Mouse (Mus musculus) neural tube, embryonic 11.5 days (tissue): ENCODE results near the gene Crybb1. TPM values are rescaled to one million over a fixed set of nuclear protein-coding genes. Genes with fewer than 3 reads are reported as not detected.

Experiments
- ATAC-seq: fragments of 200-750 bp; cut with Nextera tagmentation; 2 replicates; pipeline ENCODE4 v1.8.0; 2017; ENCODE audit warnings: moderate number of reproducible peaks, mild to moderate bottlenecking, moderate TSS enrichment, moderate library complexity; ENCODE audit not compliant: insufficient read depth, low FRiP score, low TSS enrichment
- DNase-seq: peaks from one replicate; pipeline ENCODE4 v3.0.0-alpha.2; 2015; ENCODE audit warnings: low spot score
- H3K27ac ChIP-seq: fragments of 300-500 bp; sonication (generic); 2 replicates; pipeline ENCODE4 v1.5.1; 2014; ENCODE audit warnings: low read depth, mild to moderate bottlenecking, low read length
- H3K27me3 ChIP-seq: fragments of 300-500 bp; sonication (generic); 2 replicates; pipeline ENCODE4 v1.6.1; 2014; ENCODE audit warnings: mild to moderate bottlenecking, low read length, mixed read lengths; ENCODE audit not compliant: control insufficient read depth, insufficient read depth
- H3K36me3 ChIP-seq: fragments of 300-500 bp; sonication (generic); 2 replicates; pipeline ENCODE4 v1.6.1; 2014; ENCODE audit warnings: mild to moderate bottlenecking, low read length, moderate library complexity, mixed read lengths; ENCODE audit not compliant: control insufficient read depth, insufficient read depth
- H3K4me1 ChIP-seq: fragments of 300-500 bp; sonication (generic); 2 replicates; pipeline ENCODE4 v1.6.1; 2014; ENCODE audit warnings: low read length, mixed read lengths; ENCODE audit not compliant: control insufficient read depth, insufficient read depth
- H3K4me2 ChIP-seq: fragments of 300-500 bp; sonication (generic); 2 replicates; pipeline ENCODE4 v1.6.1; 2014; ENCODE audit warnings: low read depth, mild to moderate bottlenecking, moderate library complexity
- H3K4me3 ChIP-seq: fragments of 300-500 bp; sonication (generic); 2 replicates; pipeline ENCODE4 v1.5.1; 2014; ENCODE audit warnings: low read depth, low read length
- H3K9ac ChIP-seq: fragments of 300-500 bp; sonication (generic); 2 replicates; pipeline ENCODE4 v1.6.1; 2014; ENCODE audit warnings: mild to moderate bottlenecking, low read length
- H3K9me3 ChIP-seq: fragments of 300-500 bp; sonication (generic); 2 replicates; pipeline ENCODE4 v1.6.1; 2016; ENCODE audit warnings: low read length; ENCODE audit not compliant: control insufficient read depth
- WGBS: fragments of 180-500 bp; shearing (Covaris S2); extraction: QIAGEN DNeasy Blood & Tissue Kit; methylation state at CpG from one replicate; pipeline ENCODE4 v1.1.7; 2014; 5-methylcytosine and 5-hydroxymethylcytosine counted together
- polyA plus RNA-seq: library from polyadenylated mRNA; unstranded; fragments of >200 nt; fragmentation: Nextera tagmentation; extraction: Ambion mirVana; gene quantifications from 2 replicates; pipeline ENCODE4 v1.2.1, GENCODE M21; 2014

Gene Crybb1
- polyA plus RNA-seq, 1 experiment from 2014 or later: 0.90 TPM

DNA sequence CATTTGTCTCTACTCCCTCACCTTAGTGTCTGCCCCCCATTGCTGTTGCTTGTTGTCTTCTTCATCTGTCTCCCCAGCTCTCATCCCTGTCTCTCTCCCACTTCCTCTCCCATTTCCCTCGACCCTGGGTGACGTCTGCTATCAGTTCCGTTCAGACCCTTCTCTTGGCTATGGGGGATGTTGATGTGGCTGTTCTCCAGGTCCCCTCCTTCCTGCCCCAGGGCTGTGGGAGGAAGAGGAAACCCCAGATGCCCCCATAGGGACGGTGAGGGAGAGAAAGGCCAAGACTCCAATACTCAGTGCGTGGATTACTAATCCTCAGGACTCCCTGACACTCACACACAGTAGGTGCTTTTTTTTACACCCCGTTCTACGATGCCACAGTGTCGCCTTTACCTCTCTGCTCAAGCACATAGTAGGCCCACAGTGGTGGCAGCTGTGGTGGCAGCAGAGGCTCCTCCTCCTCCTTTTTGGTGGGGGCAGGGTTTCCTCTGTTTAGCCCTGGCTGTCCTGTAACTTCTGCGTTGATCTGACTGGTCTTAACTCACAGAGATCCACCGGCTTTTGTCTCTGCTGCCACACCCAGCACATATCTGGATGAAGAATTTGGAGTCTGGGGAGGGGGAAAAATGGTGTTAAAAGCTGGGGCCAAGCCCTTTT lies 28.1 kb downstream of the Crybb1 start:
- no peaks in the 10 kb centered on the region for H3K27me3 ChIP-seq
- H3K36me3 ChIP-seq: no peaks in the 10 kb centered on the region
- H3K4me3 ChIP-seq: no peak overlapping the region
- no peaks in the 10 kb centered on the region for H3K4me1 ChIP-seq
- no peak overlapping the region for H3K4me2 ChIP-seq
- 78% methylated on average over 10 of the region's 10 CpGs for WGBS
- H3K9me3 ChIP-seq: no peaks in the 10 kb centered on the region
- no peak overlapping the region for H3K27ac ChIP-seq
- H3K9ac ChIP-seq: no peak overlapping the region
- DNase-seq (no peak), ATAC-seq (no peak)

DNA sequence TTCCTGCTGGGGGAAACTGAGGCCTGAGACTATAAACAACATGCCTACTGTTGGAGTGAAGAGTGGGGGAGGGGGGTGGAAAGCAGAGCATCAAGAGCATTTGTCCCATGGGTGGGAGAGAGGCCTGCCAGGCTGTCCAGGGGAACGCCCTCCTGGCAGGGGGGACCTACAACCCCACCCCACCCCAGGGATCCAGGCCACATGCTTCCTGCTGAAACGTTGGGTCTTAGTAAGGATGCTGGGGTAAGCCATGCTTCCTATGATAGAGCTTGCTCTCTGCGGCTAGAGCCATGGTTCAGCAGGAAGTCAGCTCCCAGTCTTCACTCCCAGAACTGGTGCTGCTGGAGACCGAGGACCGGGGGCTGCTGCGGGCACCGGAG lies 28.6 kb downstream of the Crybb1 start:
- DNase-seq (no peak), ATAC-seq (no peak)
- Histone ChIP-seq H3K4me1 (no peaks in the 10 kb centered on the region), H3K36me3 (no peaks in the 10 kb centered on the region), H3K27me3 (no peaks in the 10 kb centered on the region), H3K27ac (no peak overlapping the region), H3K9me3 (no peaks in the 10 kb centered on the region), H3K9ac (no peak overlapping the region), H3K4me2 (no peak overlapping the region), H3K4me3 (no peak overlapping the region)
- WGBS: 79% methylated on average over 6 of the region's 7 CpGs

DNA sequence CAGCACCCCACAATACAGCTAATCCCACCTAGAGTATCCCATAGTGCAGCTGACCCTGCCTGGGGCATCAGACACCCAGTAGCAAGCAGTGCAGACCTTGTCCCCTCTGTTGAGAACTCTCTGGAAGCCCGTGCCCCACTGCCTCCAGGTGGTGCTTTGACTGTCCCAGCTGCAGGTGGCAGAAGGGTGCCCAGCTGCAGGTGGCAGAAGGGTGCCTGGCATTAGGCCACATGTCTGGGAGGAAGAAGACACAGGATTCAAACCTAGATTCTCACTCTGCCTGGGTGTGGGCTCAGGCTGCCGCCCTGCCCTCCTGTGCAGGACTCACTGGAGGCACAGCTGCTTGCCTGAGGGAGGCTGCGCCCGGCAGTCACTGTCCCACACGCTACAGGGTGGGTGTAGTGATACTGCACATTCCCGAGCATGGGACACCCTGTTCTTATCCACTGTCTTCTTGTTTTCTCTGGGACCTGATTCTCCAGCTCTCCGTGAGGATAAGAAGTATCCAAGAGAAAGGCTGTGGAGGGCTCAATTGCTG lies 30.0 kb downstream of the Crybb1 start:
- H3K4me2 ChIP-seq: no peak overlapping the region
- no peak overlapping the region for H3K27ac ChIP-seq
- H3K4me3 ChIP-seq: no peak overlapping the region
- no peaks in the 10 kb centered on the region for H3K27me3 ChIP-seq
- ATAC-seq: no peak
- WGBS: 94% methylated on average over 7 of the region's 7 CpGs
- H3K9me3 ChIP-seq: no peaks in the 10 kb centered on the region
- no peaks in the 10 kb centered on the region for H3K36me3 ChIP-seq
- no peaks in the 10 kb centered on the region for H3K4me1 ChIP-seq
- DNase-seq: no peak
- H3K9ac ChIP-seq: no peak overlapping the region

DNA sequence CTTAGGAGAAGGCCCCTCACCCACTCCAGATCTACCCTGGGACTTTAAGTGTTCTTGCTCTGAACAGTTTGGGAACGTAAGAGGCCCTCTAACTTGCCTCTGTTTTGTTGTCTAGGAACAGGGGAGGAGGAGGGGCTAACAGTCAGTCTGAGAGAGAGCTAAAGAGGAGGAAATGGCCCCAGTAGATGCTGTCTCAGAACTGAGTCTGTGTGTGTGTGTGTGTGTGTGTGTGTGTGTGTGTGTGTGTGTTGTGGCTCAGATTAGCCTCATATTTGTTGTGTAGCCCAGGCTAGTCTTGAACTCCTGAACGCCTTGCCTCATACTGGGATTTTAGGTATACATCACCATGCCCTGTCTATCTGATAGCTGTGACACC lies 31.0 kb downstream of the Crybb1 start:
- DNase-seq: no peak
- 75% methylated on average over 2 of the region's 2 CpGs for WGBS
- Histone ChIP-seq H3K9me3 (no peaks in the 10 kb centered on the region), H3K4me3 (no peak overlapping the region), H3K27me3 (no peaks in the 10 kb centered on the region), H3K4me2 (no peak overlapping the region), H3K36me3 (no peaks in the 10 kb centered on the region), H3K9ac (no peak overlapping the region), H3K27ac (no peak overlapping the region), H3K4me1 (no peaks in the 10 kb centered on the region)
- ATAC-seq: no peak

DNA sequence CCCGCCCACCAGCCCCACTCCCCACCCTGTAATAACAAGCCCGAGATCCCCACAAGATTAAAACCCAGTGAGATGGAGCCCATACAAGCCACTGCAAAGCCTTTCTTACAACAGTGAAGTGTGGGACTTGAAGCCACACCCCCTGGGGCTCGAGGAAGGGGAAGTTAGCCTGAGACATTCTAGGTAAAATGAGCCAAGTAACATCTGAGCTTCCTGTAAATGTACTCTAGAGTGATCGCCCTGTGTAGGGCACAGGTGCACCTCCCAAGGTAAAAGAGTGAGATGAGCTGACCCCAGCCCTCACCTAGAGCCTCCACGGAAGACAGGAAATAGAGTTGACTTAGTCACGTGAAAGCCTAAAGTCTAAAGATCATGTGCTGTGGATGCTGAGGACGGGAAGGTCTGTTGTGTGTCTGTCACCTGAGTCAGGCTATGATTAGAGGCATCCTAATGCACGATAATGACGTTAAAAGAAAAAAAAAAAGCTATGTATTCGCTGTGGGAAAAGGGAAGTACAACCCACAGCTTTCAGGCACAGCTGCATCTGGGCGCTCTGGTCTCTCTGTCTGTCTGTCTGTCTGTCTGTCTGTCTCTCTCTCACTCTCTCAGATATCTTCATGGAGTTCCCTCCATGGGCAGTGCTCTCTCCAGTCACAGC lies 31.5 kb downstream of the Crybb1 start:
- H3K36me3 ChIP-seq: no peaks in the 10 kb centered on the region
- H3K4me3 ChIP-seq: no peak overlapping the region
- H3K4me1 ChIP-seq: no peaks in the 10 kb centered on the region
- ATAC-seq (no peak), DNase-seq (no peak)
- no peaks in the 10 kb centered on the region for H3K27me3 ChIP-seq
- no peaks in the 10 kb centered on the region for H3K9me3 ChIP-seq
- WGBS: 85% methylated on average over 11 of the region's 11 CpGs
- H3K4me2 ChIP-seq: no peak overlapping the region
- no peak overlapping the region for H3K27ac ChIP-seq
- no peak overlapping the region for H3K9ac ChIP-seq

DNA sequence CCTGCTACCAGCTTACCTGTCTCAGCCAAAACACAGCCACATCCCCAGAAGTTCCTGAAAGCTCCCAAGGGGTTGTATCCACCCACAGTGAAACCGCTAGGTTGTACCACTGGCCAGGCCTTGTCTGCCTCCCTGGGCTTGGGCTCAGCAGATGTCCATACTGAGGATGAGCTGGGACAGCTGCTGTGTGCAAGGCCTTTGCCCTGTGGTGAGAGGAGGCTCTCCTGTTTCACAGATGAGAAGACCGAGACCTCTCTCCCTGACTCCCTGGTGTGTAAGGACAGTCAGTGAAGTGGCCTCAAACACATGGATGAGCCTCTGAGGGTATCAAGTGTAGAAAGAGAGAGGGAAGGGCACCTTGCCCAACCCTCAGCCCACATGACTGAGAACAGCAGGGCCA lies 32.0 kb downstream of the Crybb1 start:
- Histone ChIP-seq H3K36me3 (no peaks in the 10 kb centered on the region), H3K9me3 (no peaks in the 10 kb centered on the region), H3K4me3 (no peak overlapping the region), H3K4me2 (no peak overlapping the region), H3K4me1 (no peaks in the 10 kb centered on the region), H3K27ac (no peak overlapping the region), H3K9ac (no peak overlapping the region), H3K27me3 (no peaks in the 10 kb centered on the region)
- ATAC-seq (no peak), DNase-seq (no peak)
- 96% methylated on average over 2 of the region's 2 CpGs for WGBS

DNA sequence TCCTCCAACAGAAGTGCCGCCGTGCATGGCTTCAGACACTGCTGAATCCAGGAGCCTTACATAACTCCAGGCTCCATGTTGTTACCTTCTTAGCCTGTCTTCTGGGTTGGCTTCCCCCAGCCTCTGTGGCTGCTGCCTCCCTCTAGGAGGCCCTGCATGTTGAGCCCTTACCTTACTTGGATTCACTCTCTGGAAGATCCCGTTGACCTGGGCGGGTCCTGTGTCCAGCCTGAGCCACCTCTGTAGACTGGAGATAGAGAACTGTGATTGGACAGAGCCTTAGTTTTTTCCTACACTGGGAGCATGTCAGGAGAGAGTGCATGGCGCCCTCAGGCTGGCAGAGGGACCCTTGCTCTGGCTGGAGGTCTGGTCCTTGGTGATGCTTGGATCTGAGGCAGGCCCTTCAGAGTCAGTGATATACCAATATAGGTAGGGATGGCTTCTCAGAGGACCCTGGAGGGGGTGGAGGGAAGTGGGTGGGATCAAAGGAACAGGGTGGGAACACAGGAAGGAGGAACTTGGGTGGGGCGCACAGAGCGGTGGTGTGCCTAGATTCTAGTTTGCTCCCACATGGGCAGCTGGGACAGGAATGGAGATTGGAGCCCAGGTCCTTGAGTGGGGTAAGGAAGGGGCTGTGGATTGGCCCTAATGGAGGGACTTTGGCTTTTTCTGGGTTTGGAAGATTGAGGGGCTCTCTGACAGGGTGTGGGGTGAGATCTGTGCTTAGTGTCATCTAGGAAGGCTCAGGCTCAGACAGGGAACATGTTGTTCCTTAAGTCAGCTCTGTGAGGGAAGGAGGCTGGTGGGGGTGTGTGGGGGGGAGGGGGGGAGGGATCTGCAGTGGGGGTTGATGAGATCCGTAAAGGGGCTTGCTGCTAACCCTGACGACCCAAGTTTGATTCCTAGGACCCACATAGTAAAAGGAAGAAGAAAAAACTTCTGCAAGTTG lies 32.9 kb downstream of the Crybb1 start:
- no peak overlapping the region for H3K27ac ChIP-seq

DNA sequence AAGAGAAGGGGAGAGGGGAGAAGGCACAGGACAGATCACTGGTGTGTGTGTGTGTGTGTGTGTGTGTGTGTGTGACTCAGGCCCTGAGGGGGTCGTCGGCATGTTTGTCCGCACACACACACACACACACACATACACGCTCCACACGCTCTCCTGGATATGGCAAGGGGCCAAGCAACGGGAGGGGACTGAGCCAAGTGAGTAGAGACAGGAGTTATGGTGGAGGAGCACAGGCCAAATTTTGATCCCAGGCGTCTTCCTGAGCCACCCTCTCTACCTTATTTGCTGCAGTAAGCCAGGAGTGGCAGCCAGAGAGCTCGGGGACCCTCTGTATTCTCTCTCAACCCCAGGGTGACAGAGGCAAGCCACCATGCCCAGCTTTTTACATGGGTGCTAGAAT lies 33.6 kb downstream of the Crybb1 start:
- Histone ChIP-seq H3K4me1 (no peaks in the 10 kb centered on the region), H3K4me3 (no peak overlapping the region), H3K9me3 (no peaks in the 10 kb centered on the region), H3K4me2 (no peak overlapping the region), H3K36me3 (no peaks in the 10 kb centered on the region), H3K9ac (no peak overlapping the region), H3K27me3 (no peaks in the 10 kb centered on the region), H3K27ac (no peak overlapping the region)
- ATAC-seq (no peak), DNase-seq (no peak)
- WGBS: 79% methylated on average over 7 of the region's 8 CpGs

More for the DNA sequence above, 32.9 kb downstream of the Crybb1 start:
- Histone ChIP-seq H3K27me3 (no peaks in the 10 kb centered on the region), H3K9ac (no peak overlapping the region), H3K4me1 (no peaks in the 10 kb centered on the region), H3K4me2 (no peak overlapping the region), H3K9me3 (no peaks in the 10 kb centered on the region), H3K36me3 (no peaks in the 10 kb centered on the region), H3K4me3 (no peak overlapping the region)
- no peak for DNase-seq
- WGBS: 83% methylated on average over 9 of the region's 9 CpGs
- no peak for ATAC-seq
